In the genomic region with DNA sequence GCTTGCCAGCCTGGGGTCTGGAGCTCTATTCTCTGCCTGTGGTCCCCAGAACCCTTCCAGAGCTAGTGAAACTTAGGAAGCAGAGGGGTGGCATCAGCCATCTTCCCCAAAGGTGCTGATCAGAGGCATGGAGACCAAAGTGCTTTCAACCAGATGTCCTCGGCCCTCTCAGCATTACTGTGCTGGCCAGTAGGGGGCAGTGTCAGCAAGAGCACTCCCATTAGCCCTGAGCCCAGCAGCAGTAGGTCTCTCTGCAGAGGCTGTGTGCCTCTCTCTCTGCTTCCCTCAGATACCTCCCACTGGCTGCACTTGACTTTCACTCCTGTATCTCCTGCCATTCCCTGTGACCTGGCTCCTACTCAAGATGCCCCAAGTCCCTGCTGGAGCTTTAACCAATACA, we compare ENCODE assay signal across 7 mouse cellular contexts. TPM values are rescaled to one million over a fixed set of nuclear protein-coding genes. Genes with fewer than 3 reads are reported as not detected.
A peak's percentile ranks its signal among the peaks of the same experiment; 100 is the strongest.
DNase-seq lines count a peak whose midpoint lies in the region; ATAC-seq and TF ChIP-seq lines count a peak whose summit lies in the region.

No protein-coding gene starts in this region.

- TF ChIP-seq POLR2A in cortical plate, adult 2 months (IDR thresholded peaks at IDR 0.05; ENCODE audit: extremely low read depth, insufficient read depth, low read length): no peak

- TF ChIP-seq CTCF in cortical plate, adult 2 months (IDR thresholded peaks at IDR 0.05; ENCODE audit: extremely low read depth, insufficient read depth, low read length): peak; percentile 69

- H3K9me3 ChIP-seq in kidney, embryonic 16.5 days (ENCODE audit: low read length): no peaks in the 10 kb centered on the region

- peak; percentile 59 for DNase-seq in layer of hippocampus, adult 11-12 months (ENCODE audit: low spot score)
- DNase-seq in layer of hippocampus, adult 9-10 months (ENCODE audit: low spot score): no peak
- peak; percentile 73 for DNase-seq in R1 (ENCODE audit: low read depth, low spot score)
- peak; percentile 46 to 56 for DNase-seq in lung, adult 18-20 months
- DNase-seq in skeletal muscle tissue, adult 2 months (ENCODE audit: low read depth, low spot score): peak; percentile 25

- WGBS in kidney, embryonic 16.5 days: 50% methylated on average over 1 of the region's 1 CpGs

- H3K27me3 ChIP-seq in kidney, embryonic 16.5 days (ENCODE audit: insufficient read depth, low read length): no peaks in the 10 kb centered on the region

- no peak overlapping the region for H3K9ac ChIP-seq in kidney, embryonic 16.5 days (replicated peaks; ENCODE audit: low read length)

- H3K4me1 ChIP-seq in cortical plate, adult 2 months (ENCODE audit: control insufficient read depth, insufficient read depth, low read length): no peaks in the 10 kb centered on the region
- H3K4me1 ChIP-seq in kidney, embryonic 16.5 days (ENCODE audit: insufficient read depth, low read length): no peaks in the 10 kb centered on the region

- H3K4me2 ChIP-seq in kidney, embryonic 16.5 days (replicated peaks; ENCODE audit: low read depth, low read length): no peak overlapping the region

- H3K4me3 ChIP-seq in cortical plate, adult 2 months (ENCODE audit: insufficient read depth, low read length): no peak overlapping the region
- no peak overlapping the region for H3K4me3 ChIP-seq in kidney, embryonic 16.5 days (ENCODE audit: low read length)

- 0 out of 2 replicates have a peak, but pooled peaks have one; percentile 6 for ATAC-seq in kidney, embryonic 16.5 days (ENCODE audit: low FRiP score, low TSS enrichment)

- no peak overlapping the region for H3K27ac ChIP-seq in cortical plate, adult 2 months (ENCODE audit: insufficient read depth, low read length)
- no peak overlapping the region for H3K27ac ChIP-seq in kidney, embryonic 16.5 days (ENCODE audit: low read length)

- peaks cover 54% of the 10 kb centered on the region for H3K36me3 ChIP-seq in kidney, embryonic 16.5 days (ENCODE audit: insufficient read depth, low read length)

RNA-seq across cellular contexts. Expression of gene Ppp6r3, which starts 11.0 kb away (rescaled TPM):
- polyA plus RNA-seq in cortical plate, adult 2 months (2012; rRNA removed): 72.4 and 73.4 TPM in 2 replicates
- 67.7 and 68.7 TPM in 2 replicates for polyA plus RNA-seq in kidney, embryonic 16.5 days (2015; fragmentation: Nextera tagmentation; extraction: Ambion mirVana)
